Mouse (Mus musculus) stomach, postnatal 0 days (tissue): ENCODE results near the gene Zzef1.

Experiments
- CTCF ChIP-seq: IDR thresholded peaks from 2 replicates; pipeline ENCODE4 v1.5.1; 2016; ENCODE audit warnings: antibody characterized with exemption, low read depth, mild to moderate bottlenecking, moderate library complexity
- EP300 ChIP-seq: optimal IDR thresholded peaks from 2 replicates; pipeline ENCODE3; 2016; ENCODE audit warnings: antibody characterized with exemption

- TF ChIP-seq CTCF (peak; percentile 99), EP300 (no peak)
Observed at GRCm38 (mm10) chr11:72926226-72926890, 130.3 kb downstream of the Zzef1 start.
